Mouse (Mus musculus) liver, embryonic 15.5 days (tissue): ENCODE measurements around the gene Etv3. TPM values are rescaled to one million over a fixed set of nuclear protein-coding genes. Genes with fewer than 3 reads are reported as not detected.
"Not testable (repeated sequence)": the region's sequence is repeated elsewhere in the genome, so short reads cannot be mapped to it uniquely, and the experiment has no call there.

Experiments used
- ATAC-seq: fragments of 200-750 bp; cut with Nextera tagmentation; 2 replicates; pipeline ENCODE4 v1.8.0; 2017; ENCODE audit warnings: moderate number of reproducible peaks, mild to moderate bottlenecking, moderate library complexity; ENCODE audit not compliant: insufficient read depth
- H3K27ac ChIP-seq: fragments of 300-500 bp; sonication (generic); replicated peaks from 2 replicates; pipeline ENCODE4 v1.5.1; 2015; ENCODE audit warnings: mild to moderate bottlenecking, inconsistent platforms
- H3K27me3 ChIP-seq: fragments of 300-500 bp; sonication (generic); 2 replicates; pipeline ENCODE4 v1.6.1; 2015; ENCODE audit warnings: mild to moderate bottlenecking, inconsistent platforms
- H3K36me3 ChIP-seq: fragments of 300-500 bp; sonication (generic); replicated peaks from 2 replicates; pipeline ENCODE4 v1.6.1; 2015; ENCODE audit warnings: moderate library complexity, mild to moderate bottlenecking, inconsistent platforms
- H3K4me1 ChIP-seq: fragments of 300-500 bp; sonication (generic); replicated peaks from 2 replicates; pipeline ENCODE4 v1.6.1; 2015; ENCODE audit warnings: inconsistent platforms
- H3K4me2 ChIP-seq: fragments of 300-500 bp; sonication (generic); 2 replicates; pipeline ENCODE4 v1.6.1; 2015; ENCODE audit warnings: moderate library complexity, mild to moderate bottlenecking, inconsistent platforms
- H3K4me3 ChIP-seq: fragments of 300-500 bp; sonication (generic); replicated peaks from 2 replicates; pipeline ENCODE4 v1.5.1; 2015; ENCODE audit warnings: mild to moderate bottlenecking, inconsistent platforms
- H3K9ac ChIP-seq: fragments of 300-500 bp; sonication (generic); 2 replicates; pipeline ENCODE4 v1.6.1; 2015; ENCODE audit warnings: moderate library complexity, mild to moderate bottlenecking, inconsistent platforms
- H3K9me3 ChIP-seq: fragments of 300-500 bp; sonication (generic); replicated peaks from 2 replicates; pipeline ENCODE4 v1.6.1; 2016; ENCODE audit warnings: inconsistent platforms
- WGBS: fragments of 180-500 bp; shearing (Covaris S2); methylation state at CpG from one replicate; pipeline ENCODE4 v1.1.7; 2015; ENCODE audit warnings: mixed read lengths; ENCODE audit not compliant: insufficient replicate concordance; 5-methylcytosine and 5-hydroxymethylcytosine counted together
- polyA plus RNA-seq: library from polyadenylated mRNA; unstranded; fragments of >200 nt; fragmentation: Nextera tagmentation; extraction: Ambion mirVana; gene quantifications from 2 replicates; pipeline ENCODE4 v1.2.1, GENCODE M21; 2015

Etv3 gene
- polyA plus RNA-seq, 1 experiment from 2014 or later, result 3.0 TPM

GRCm38 (mm10) chr3:87540714-87541113 lies 15.5 kb downstream of the Etv3 start:
- Histone ChIP-seq H3K4me1 (peaks cover 38% of the 10 kb centered on the region), H3K27me3 (no peaks in the 10 kb centered on the region), H3K4me2 (no peak overlapping the region), H3K27ac (peak overlapping the region; percentile 19; the same call in 1 of the 2 replicates), H3K36me3 (peaks cover 16% of the 10 kb centered on the region), H3K4me3 (no peak overlapping the region), H3K9me3 (no peaks in the 10 kb centered on the region), H3K9ac (no peak overlapping the region)
- ATAC-seq, result no peak
- 52% methylated on average over 8 of the region's 8 CpGs for WGBS

- Histone ChIP-seq H3K9me3 (no peaks in the 10 kb centered on the region), H3K4me2 (no peak overlapping the region), H3K4me1 (peaks cover 38% of the 10 kb centered on the region), H3K9ac (no peak overlapping the region), H3K27me3 (0 out of 2 replicates have a peak, but pooled peaks cover 4% of the 10 kb centered on the region), H3K27ac (no peak overlapping the region), H3K4me3 (no peak overlapping the region), H3K36me3 (no peaks in the 10 kb centered on the region)
- 67% methylated on average over 7 of the region's 7 CpGs for WGBS
- ATAC-seq, result no peak
These were observed 17.4 kb downstream of the Etv3 start for GRCm38 (mm10) chr3:87542481-87543215.

- WGBS, result 72% methylated on average over 3 of the region's 3 CpGs
- ATAC-seq, result no peak
- H3K9ac ChIP-seq, result no peak overlapping the region
- H3K4me1 ChIP-seq, result peaks cover 18% of the 10 kb centered on the region
- H3K4me3 ChIP-seq, result no peak overlapping the region
- H3K9me3 ChIP-seq, result no peaks in the 10 kb centered on the region
- H3K36me3 ChIP-seq, result no peaks in the 10 kb centered on the region
- H3K27me3 ChIP-seq, result peaks cover 21% of the 10 kb centered on the region
- H3K27ac ChIP-seq, result no peak overlapping the region
- H3K4me2 ChIP-seq, result no peak overlapping the region
These were observed 20.3 kb downstream of the Etv3 start for GRCm38 (mm10) chr3:87545554-87545953.

- Histone ChIP-seq H3K9me3 (no peaks in the 10 kb centered on the region), H3K4me1 (peaks cover 11% of the 10 kb centered on the region), H3K27me3 (peaks cover 27% of the 10 kb centered on the region), H3K9ac (no peak overlapping the region), H3K27ac (no peak overlapping the region), H3K4me2 (no peak overlapping the region), H3K4me3 (no peak overlapping the region), H3K36me3 (no peaks in the 10 kb centered on the region)
- ATAC-seq, result no peak
- WGBS, result 66% methylated on average over 10 of the region's 10 CpGs
These were observed 21.1 kb downstream of the Etv3 start for GRCm38 (mm10) chr3:87546291-87546721.

- H3K9ac ChIP-seq, result no peak overlapping the region
- no peak overlapping the region for H3K4me3 ChIP-seq
- no peaks in the 10 kb centered on the region for H3K9me3 ChIP-seq
- H3K36me3 ChIP-seq, result no peaks in the 10 kb centered on the region
- WGBS, result 22% methylated on average over 14 of the region's 14 CpGs
- H3K27me3 ChIP-seq, result peaks cover 29% of the 10 kb centered on the region
- H3K27ac ChIP-seq, result no peak overlapping the region
- no peak overlapping the region for H3K4me2 ChIP-seq
- no peak for ATAC-seq
- H3K4me1 ChIP-seq, result no peaks in the 10 kb centered on the region
These were observed 24.7 kb downstream of the Etv3 start for GRCm38 (mm10) chr3:87549908-87550307.

GRCm38 (mm10) chr3:87552327-87552726 lies 27.1 kb downstream of the Etv3 start:
- no peaks in the 10 kb centered on the region for H3K9me3 ChIP-seq
- WGBS, result 65% methylated on average over 4 of the region's 4 CpGs
- no peak overlapping the region for H3K4me2 ChIP-seq
- H3K27me3 ChIP-seq, result peaks cover 26% of the 10 kb centered on the region
- H3K9ac ChIP-seq, result no peak overlapping the region
- H3K4me3 ChIP-seq, result no peak overlapping the region
- H3K27ac ChIP-seq, result no peak overlapping the region
- ATAC-seq, result no peak
- 0 out of 2 replicates have a peak, but pooled peaks cover 8% of the 10 kb centered on the region for H3K4me1 ChIP-seq
- H3K36me3 ChIP-seq, result no peaks in the 10 kb centered on the region

GRCm38 (mm10) chr3:87553196-87553935 lies 28.2 kb downstream of the Etv3 start:
- no peaks in the 10 kb centered on the region for H3K36me3 ChIP-seq
- WGBS, result 61% methylated on average over 11 of the region's 11 CpGs
- H3K4me1 ChIP-seq, result 0 out of 2 replicates have a peak, but pooled peaks cover 8% of the 10 kb centered on the region
- H3K27ac ChIP-seq, result no peak overlapping the region
- no peak overlapping the region for H3K4me3 ChIP-seq
- no peaks in the 10 kb centered on the region for H3K9me3 ChIP-seq
- H3K4me2 ChIP-seq, result no peak overlapping the region
- ATAC-seq, result no peak
- peaks cover 26% of the 10 kb centered on the region for H3K27me3 ChIP-seq
- no peak overlapping the region for H3K9ac ChIP-seq

- H3K9me3 ChIP-seq, H3K4me3 ChIP-seq, H3K27ac ChIP-seq, H3K9ac ChIP-seq, H3K4me2 ChIP-seq, H3K4me1 ChIP-seq, H3K36me3 ChIP-seq, ATAC-seq: not testable (repeated sequence)
- H3K27me3 ChIP-seq, result peaks cover 16% of the 10 kb centered on the region
- WGBS, result 53% methylated on average over 12 of the region's 13 CpGs
These were observed 29.7 kb downstream of the Etv3 start for GRCm38 (mm10) chr3:87554859-87555258.

- Histone ChIP-seq H3K4me2 (no peak overlapping the region), H3K9ac (no peak overlapping the region)
These were observed 30.9 kb downstream of the Etv3 start for GRCm38 (mm10) chr3:87556109-87556531.

GRCm38 (mm10) chr3:87556668-87557278 lies 31.6 kb downstream of the Etv3 start:
- H3K36me3 ChIP-seq, result no peaks in the 10 kb centered on the region
- 0 out of 2 replicates have a peak, but pooled peaks cover 8% of the 10 kb centered on the region for H3K4me1 ChIP-seq
- no peak overlapping the region for H3K9ac ChIP-seq
- no peak overlapping the region for H3K4me2 ChIP-seq
- H3K27ac ChIP-seq, result no peak overlapping the region
- H3K9me3 ChIP-seq, result no peaks in the 10 kb centered on the region
- WGBS, result 50% methylated on average over 12 of the region's 12 CpGs
- no peaks in the 10 kb centered on the region for H3K27me3 ChIP-seq
- no peak for ATAC-seq
- H3K4me3 ChIP-seq, result no peak overlapping the region

More at GRCm38 (mm10) chr3:87556109-87556531, 30.9 kb downstream of the Etv3 start:
- H3K27me3 ChIP-seq, result peaks cover 4% of the 10 kb centered on the region; the same call in 1 of the 2 replicates
- H3K4me1 ChIP-seq, result 0 out of 2 replicates have a peak, but pooled peaks cover 8% of the 10 kb centered on the region
- no peak overlapping the region for H3K27ac ChIP-seq
- no peak overlapping the region for H3K4me3 ChIP-seq
- no peaks in the 10 kb centered on the region for H3K36me3 ChIP-seq
- WGBS, result 40% methylated on average over 3 of the region's 3 CpGs
- H3K9me3 ChIP-seq, result no peaks in the 10 kb centered on the region
- ATAC-seq, result no peak

GRCm38 (mm10) chr3:87560156-87560555 lies 34.9 kb downstream of the Etv3 start:
- no peaks in the 10 kb centered on the region for H3K9me3 ChIP-seq
- no peak overlapping the region for H3K27ac ChIP-seq
- H3K4me2 ChIP-seq, result no peak overlapping the region
- WGBS, result 47% methylated on average over 3 of the region's 3 CpGs
- no peak overlapping the region for H3K4me3 ChIP-seq
- no peaks in the 10 kb centered on the region for H3K27me3 ChIP-seq
- H3K9ac ChIP-seq, result no peak overlapping the region
- H3K36me3 ChIP-seq, result no peaks in the 10 kb centered on the region
- H3K4me1 ChIP-seq, result 0 out of 2 replicates have a peak, but pooled peaks cover 8% of the 10 kb centered on the region
- ATAC-seq, result no peak
